Mouse (Mus musculus) bone marrow macrophage, adult 2 months (primary cell): ENCODE results near the gene Tas2r135.

Experiments used
- CTCF ChIP-seq: IDR thresholded peaks from 2 replicates; pipeline ENCODE4 v1.5.1; 2012; ENCODE audit warnings: low read depth, mild to moderate bottlenecking, low read length, moderate library complexity
- POLR2A ChIP-seq: IDR thresholded peaks from 2 replicates; pipeline ENCODE4 v1.6.1; 2012; ENCODE audit warnings: mild to moderate bottlenecking, low read depth, low read length, borderline replicate concordance

GRCm38 (mm10) chr6:42373669-42374430 lies 31.4 kb upstream of the Tas2r135 start:
- TF ChIP-seq POLR2A (no peak), CTCF (no peak)
